Mouse (Mus musculus): ENCODE results near the gene Dhx35.

DNA sequence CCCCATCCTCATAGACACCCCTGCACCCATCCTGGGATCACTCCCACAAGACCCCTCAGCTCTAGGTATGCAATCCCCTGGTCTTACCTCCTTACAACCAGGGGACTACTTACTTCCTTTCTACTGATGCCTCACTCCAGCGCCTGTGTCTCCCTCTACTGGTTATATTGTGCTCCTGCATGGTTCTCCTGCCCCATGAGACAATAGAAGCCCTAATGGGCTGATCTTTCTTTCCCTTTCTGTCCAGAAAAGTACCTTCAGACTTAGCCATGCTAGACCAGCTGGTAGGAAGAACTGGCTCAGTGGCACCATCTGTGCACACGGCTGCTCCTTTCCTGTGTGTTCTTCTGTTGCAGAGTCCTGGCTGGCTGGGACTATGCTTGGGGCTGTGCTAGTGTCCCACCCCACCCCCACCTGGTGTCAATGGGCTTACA lies 49.5 kb upstream of the Dhx35 start:
- TF ChIP-seq GATA1 (IDR thresholded peaks at IDR 0.05; ENCODE audit: low read length) (no peak), TAL1 (IDR thresholded peaks at IDR 0.05; ENCODE audit: low read length) (no peak)
